ENCODE assay signal across 9 mouse cellular contexts in genomic region chr13:54837471-54837889, GRCm38 (mm10). TPM values are rescaled to one million over a fixed set of nuclear protein-coding genes. Genes with fewer than 3 reads are reported as not detected.
DNase-seq lines count a peak whose midpoint lies in the region; ATAC-seq and TF ChIP-seq lines count a peak whose summit lies in the region.
"Had no signal": no experiment of that assay in that cellular context is flagged by ENCODE, and none has a peak within 500 bp of the region (broad histone marks: within the 10 kb centered on the region; RNA-seq: fewer than 3 reads in every experiment).

No protein-coding gene starts in this region.

- H3K4me3 ChIP-seq in kidney, postnatal 0 days (replicated peaks; ENCODE audit: low read depth, low read length) = no peak overlapping the region
- H3K4me3 ChIP-seq in hindbrain, embryonic 16.5 days (ENCODE audit: low read length) = no peak overlapping the region
- no peak overlapping the region for H3K4me3 ChIP-seq in neural tube, embryonic 12.5 days
- H3K4me3 ChIP-seq: liver, embryonic 15.5 days had no signal

- no peaks in the 10 kb centered on the region; the same call in 1 of the 2 replicates for H3K4me1 ChIP-seq in kidney, postnatal 0 days (replicated peaks; ENCODE audit: insufficient read depth, low read length)
- H3K4me1 ChIP-seq in hindbrain, embryonic 16.5 days (ENCODE audit: control insufficient read depth, insufficient read depth, low read depth, low read length) = peaks cover 16% of the 10 kb centered on the region
- H3K4me1 ChIP-seq in neural tube, embryonic 12.5 days = peaks cover 22% of the 10 kb centered on the region
- H3K4me1 ChIP-seq: liver, embryonic 15.5 days had no signal

- TF ChIP-seq CTCF in kidney, postnatal 0 days (IDR thresholded peaks at IDR 0.05; ENCODE audit: low read depth) = no peak

- H3K36me3 ChIP-seq in kidney, postnatal 0 days (ENCODE audit: insufficient read depth, low read length) = no peaks in the 10 kb centered on the region
- no peaks in the 10 kb centered on the region for H3K36me3 ChIP-seq in hindbrain, embryonic 16.5 days (ENCODE audit: control insufficient read depth, insufficient read depth, low read length)
- H3K36me3 ChIP-seq in neural tube, embryonic 12.5 days = no peaks in the 10 kb centered on the region
- H3K36me3 ChIP-seq: liver, embryonic 15.5 days had no signal

- WGBS in kidney, postnatal 0 days = under 1% methylated on average over 9 of the region's 9 CpGs
- WGBS in hindbrain, embryonic 16.5 days = 10% methylated on average over 9 of the region's 9 CpGs
- WGBS in neural tube, embryonic 12.5 days = 8% methylated on average over 9 of the region's 9 CpGs

- H3K9me3 ChIP-seq in kidney, postnatal 0 days (replicated peaks; ENCODE audit: low read length) = no peaks in the 10 kb centered on the region
- no peaks in the 10 kb centered on the region for H3K9me3 ChIP-seq in hindbrain, embryonic 16.5 days (ENCODE audit: control insufficient read depth, low read length)
- H3K9me3 ChIP-seq in neural tube, embryonic 12.5 days = peaks cover 5% of the 10 kb centered on the region
- H3K9me3 ChIP-seq: liver, embryonic 15.5 days had no signal

- H3K27ac ChIP-seq in kidney, postnatal 0 days = no peak overlapping the region
- 0 out of 2 replicates have a peak overlapping the region, but pooled peaks have one; percentile 40 for H3K27ac ChIP-seq in hindbrain, embryonic 16.5 days (ENCODE audit: low read depth, low read length)
- peak overlapping the region; percentile 32; the same call in 1 of the 2 replicates for H3K27ac ChIP-seq in neural tube, embryonic 12.5 days
- H3K27ac ChIP-seq: liver, embryonic 15.5 days had no signal

- intact Hi-C loops in gastrocnemius, postnatal 14 days (cut with DNase I; ENCODE audit: low total_unique reads) = no loop called here

- DNase-seq in kidney, postnatal 0 days (ENCODE audit: low spot score) = peak; percentile 27
- DNase-seq in kidney, adult 8-10 months = no peak
- DNase-seq in cerebellum, postnatal 10 days = peak; percentile 87 to 88
- no peak for DNase-seq in spleen, adult 18-20 months
- no peak for DNase-seq in gastrocnemius, postnatal 14 days

- no peak overlapping the region for H3K9ac ChIP-seq in kidney, postnatal 0 days (ENCODE audit: low read depth, low read length)
- peak overlapping the region; percentile 32; the same call in 1 of the 2 replicates for H3K9ac ChIP-seq in hindbrain, embryonic 16.5 days (ENCODE audit: low read depth, low read length)
- 0 out of 2 replicates have a peak overlapping the region, but pooled peaks have one; percentile 21 for H3K9ac ChIP-seq in neural tube, embryonic 12.5 days
- H3K9ac ChIP-seq: liver, embryonic 15.5 days had no signal

- peak overlapping the region; percentile 18; the same call in 1 of the 2 replicates for H3K4me2 ChIP-seq in kidney, postnatal 0 days (ENCODE audit: low read length)
- peak overlapping the region; percentile 11; the same call in 1 of the 2 replicates for H3K4me2 ChIP-seq in hindbrain, embryonic 16.5 days (ENCODE audit: low read length)
- H3K4me2 ChIP-seq in neural tube, embryonic 12.5 days (replicated peaks) = peak overlapping the region; percentile 41
- H3K4me2 ChIP-seq: liver, embryonic 15.5 days had no signal

- no peaks in the 10 kb centered on the region for H3K27me3 ChIP-seq in kidney, postnatal 0 days (ENCODE audit: insufficient read depth, low read length)
- no peaks in the 10 kb centered on the region for H3K27me3 ChIP-seq in hindbrain, embryonic 16.5 days (replicated peaks; ENCODE audit: control insufficient read depth, insufficient read depth, low read length)
- no peaks in the 10 kb centered on the region for H3K27me3 ChIP-seq in neural tube, embryonic 12.5 days (replicated peaks)

- no peak for ATAC-seq in kidney, postnatal 0 days (replicated peaks; ENCODE audit: low FRiP score, low read depth)
- peak; percentile 47 for ATAC-seq in hindbrain, embryonic 16.5 days
- ATAC-seq in neural tube, embryonic 12.5 days (ENCODE audit: low FRiP score, low read depth) = peak; percentile 37; the same call in 1 of the 2 replicates
- no peak for ATAC-seq in megakaryocyte progenitor cell, adult 5-6 weeks (replicated peaks; ENCODE audit: poor library complexity)

RNA-seq across cellular contexts. Expression of gene Tspan17, which starts 48.3 kb away (rescaled TPM):
- 12.8 and 13.0 TPM in 2 replicates for polyA plus RNA-seq in kidney, postnatal 0 days (2015; fragmentation: Nextera tagmentation; extraction: Ambion mirVana)
- 105 and 131 TPM in 2 replicates for polyA plus RNA-seq in hindbrain, embryonic 16.5 days (2015; fragmentation: Nextera tagmentation; extraction: Ambion mirVana)
- 53.3 and 59.0 TPM in 2 replicates for polyA plus RNA-seq in neural tube, embryonic 12.5 days (2016; fragmentation: Nextera tagmentation; extraction: Ambion mirVana)
- total RNA-seq in megakaryocyte progenitor cell, adult 5-6 weeks (2015) = 0.30 and 0.73 TPM in 2 replicates
- total RNA-seq in megakaryocyte progenitor cell, adult 5-6 weeks (2017) = 0.71 and 3.0 TPM in 2 replicates
- total RNA-seq in gastrocnemius, postnatal 14 days (2021) = 10 to 100 TPM; 23.0 to 25.8 TPM

RNA-seq across cellular contexts. Expression of gene Eif4e1b, which starts 53.7 kb away (rescaled TPM):
- not detected in 2 replicates for polyA plus RNA-seq in kidney, postnatal 0 days (2015; fragmentation: Nextera tagmentation; extraction: Ambion mirVana)
- not detected in 2 replicates for polyA plus RNA-seq in hindbrain, embryonic 16.5 days (2015; fragmentation: Nextera tagmentation; extraction: Ambion mirVana)
- not detected in 2 replicates for polyA plus RNA-seq in neural tube, embryonic 12.5 days (2016; fragmentation: Nextera tagmentation; extraction: Ambion mirVana)
- not detected in 2 replicates for total RNA-seq in megakaryocyte progenitor cell, adult 5-6 weeks (2015)
- total RNA-seq in megakaryocyte progenitor cell, adult 5-6 weeks (2017) = not detected in 2 replicates
- not detected for total RNA-seq in gastrocnemius, postnatal 14 days (2021)
- polyA plus RNA-seq: liver, embryonic 15.5 days had no signal

Comparison
In these comparisons a context has a peak if more than half of its experiments do, and no peak if none do; other contexts are left out.
1. DNase-seq: peak in kidney, postnatal 0 days (single experiment) and cerebellum, postnatal 10 days (2 of 2); none in kidney, adult 8-10 months (0 of 2), spleen, adult 18-20 months (0 of 2) and gastrocnemius, postnatal 14 days (single experiment).
2. ATAC-seq: peak in hindbrain, embryonic 16.5 days (single experiment) and neural tube, embryonic 12.5 days (single experiment); none in kidney, postnatal 0 days (single experiment) and megakaryocyte progenitor cell, adult 5-6 weeks (single experiment).
3. Peak in every context shown above with its lines, with median percentiles within 50 percentile points of each other: H3K4me2 ChIP-seq.